Mouse (Mus musculus) hindbrain, embryonic 11.5 days (tissue): ENCODE results near the gene Slc22a16. TPM values are rescaled to one million over a fixed set of nuclear protein-coding genes. Genes with fewer than 3 reads are reported as not detected.

Experiments used
- ATAC-seq: fragments of 200-750 bp; cut with Nextera tagmentation; 2 replicates; pipeline ENCODE4 v1.8.0; 2017; ENCODE audit warnings: mild to moderate bottlenecking, moderate TSS enrichment, moderate library complexity; ENCODE audit not compliant: low FRiP score
- DNase-seq: peaks from one replicate; pipeline ENCODE4 v3.0.0-alpha.2; 2015; ENCODE audit warnings: low spot score
- H3K27ac ChIP-seq: fragments of 300-500 bp; sonication (generic); 2 replicates; pipeline ENCODE4 v1.5.1; 2014; ENCODE audit warnings: mild to moderate bottlenecking, low read depth, low read length
- H3K27me3 ChIP-seq: fragments of 300-500 bp; sonication (generic); 2 replicates; pipeline ENCODE4 v1.6.1; 2014; ENCODE audit warnings: mild to moderate bottlenecking, low read length, moderate library complexity, mixed read lengths; ENCODE audit not compliant: control insufficient read depth, insufficient read depth
- H3K36me3 ChIP-seq: fragments of 300-500 bp; sonication (generic); 2 replicates; pipeline ENCODE4 v1.6.1; 2014; ENCODE audit warnings: mild to moderate bottlenecking, low read length, moderate library complexity, mixed read lengths; ENCODE audit not compliant: control insufficient read depth, insufficient read depth
- H3K4me1 ChIP-seq: fragments of 300-500 bp; sonication (generic); replicated peaks from 2 replicates; pipeline ENCODE4 v1.6.1; 2014; ENCODE audit warnings: low read length, mixed read lengths; ENCODE audit not compliant: control insufficient read depth, insufficient read depth
- H3K4me2 ChIP-seq: fragments of 300-500 bp; sonication (generic); replicated peaks from 2 replicates; pipeline ENCODE4 v1.6.1; 2014; ENCODE audit warnings: mild to moderate bottlenecking, low read depth, low read length
- H3K4me3 ChIP-seq: fragments of 300-500 bp; sonication (generic); 2 replicates; pipeline ENCODE4 v1.5.1; 2014; ENCODE audit warnings: low read depth, low read length
- H3K9ac ChIP-seq: fragments of 300-500 bp; sonication (generic); 2 replicates; pipeline ENCODE4 v1.6.1; 2014; ENCODE audit warnings: low read depth, low read length
- H3K9me3 ChIP-seq: fragments of 300-500 bp; sonication (generic); 2 replicates; pipeline ENCODE4 v1.6.1; 2016; ENCODE audit warnings: low read length; ENCODE audit not compliant: control insufficient read depth
- WGBS: fragments of 180-500 bp; shearing (Covaris S2); extraction: QIAGEN DNeasy Blood & Tissue Kit; methylation state at CpG from one replicate; pipeline ENCODE4 v1.1.7; 2014; 5-methylcytosine and 5-hydroxymethylcytosine counted together
- polyA plus RNA-seq: library from polyadenylated mRNA; unstranded; fragments of >200 nt; fragmentation: Nextera tagmentation; extraction: Ambion mirVana; gene quantifications from 2 replicates; pipeline ENCODE4 v1.2.1, GENCODE M21; 2014

Slc22a16 gene
- polyA plus RNA-seq, 1 experiment from 2014 or later = not detected

GRCm38 (mm10) chr10:40575912-40576634 lies 5.9 kb downstream of the Slc22a16 start:
- Histone ChIP-seq H3K27ac (no peak overlapping the region), H3K36me3 (no peaks in the 10 kb centered on the region), H3K4me3 (no peak overlapping the region), H3K9ac (no peak overlapping the region), H3K9me3 (no peaks in the 10 kb centered on the region), H3K4me2 (no peak overlapping the region), H3K27me3 (no peaks in the 10 kb centered on the region), H3K4me1 (no peaks in the 10 kb centered on the region)
- 94% methylated on average over 7 of the region's 7 CpGs for WGBS
- DNase-seq (no peak), ATAC-seq (no peak)

- no peak overlapping the region for H3K27ac ChIP-seq
- no peak overlapping the region for H3K9ac ChIP-seq
- no peak overlapping the region for H3K4me2 ChIP-seq
- no peaks in the 10 kb centered on the region for H3K27me3 ChIP-seq
- H3K4me3 ChIP-seq = no peak overlapping the region
- no peak for ATAC-seq
- 79% methylated on average over 8 of the region's 8 CpGs for WGBS
- no peaks in the 10 kb centered on the region for H3K36me3 ChIP-seq
- no peaks in the 10 kb centered on the region for H3K4me1 ChIP-seq
- no peaks in the 10 kb centered on the region for H3K9me3 ChIP-seq
- peak; percentile 24 for DNase-seq
These were observed 13.6 kb downstream of the Slc22a16 start for GRCm38 (mm10) chr10:40583584-40584255.

GRCm38 (mm10) chr10:40592186-40592585 lies 22.1 kb downstream of the Slc22a16 start:
- Histone ChIP-seq H3K27me3 (no peaks in the 10 kb centered on the region), H3K4me2 (no peak overlapping the region), H3K9ac (no peak overlapping the region), H3K27ac (no peak overlapping the region), H3K4me3 (no peak overlapping the region), H3K4me1 (no peaks in the 10 kb centered on the region), H3K9me3 (no peaks in the 10 kb centered on the region), H3K36me3 (no peaks in the 10 kb centered on the region)
- WGBS = 82% methylated on average over 7 of the region's 7 CpGs
- no peak for DNase-seq
- ATAC-seq = no peak

GRCm38 (mm10) chr10:40597177-40597576 lies 27.0 kb downstream of the Slc22a16 start:
- H3K36me3 ChIP-seq = no peaks in the 10 kb centered on the region
- WGBS = 94% methylated on average over 3 of the region's 3 CpGs
- H3K9ac ChIP-seq = no peak overlapping the region
- H3K9me3 ChIP-seq = no peaks in the 10 kb centered on the region
- H3K4me2 ChIP-seq = no peak overlapping the region
- ATAC-seq (no peak), DNase-seq (no peak)
- H3K4me3 ChIP-seq = no peak overlapping the region
- H3K4me1 ChIP-seq = no peaks in the 10 kb centered on the region
- H3K27me3 ChIP-seq = no peaks in the 10 kb centered on the region
- H3K27ac ChIP-seq = no peak overlapping the region

- DNase-seq = peak; percentile 7
These were observed 34.7 kb downstream of the Slc22a16 start for GRCm38 (mm10) chr10:40604706-40605394.

GRCm38 (mm10) chr10:40617973-40618372 lies 47.8 kb downstream of the Slc22a16 start:
- Histone ChIP-seq H3K4me3 (no peak overlapping the region), H3K4me1 (no peaks in the 10 kb centered on the region), H3K36me3 (no peaks in the 10 kb centered on the region), H3K4me2 (no peak overlapping the region), H3K27ac (no peak overlapping the region), H3K9me3 (no peaks in the 10 kb centered on the region), H3K9ac (no peak overlapping the region), H3K27me3 (no peaks in the 10 kb centered on the region)
- DNase-seq = no peak
- ATAC-seq = no peak

More at GRCm38 (mm10) chr10:40604706-40605394, 34.7 kb downstream of the Slc22a16 start:
- Histone ChIP-seq H3K9me3 (no peaks in the 10 kb centered on the region), H3K27ac (no peak overlapping the region), H3K4me2 (no peak overlapping the region), H3K4me3 (no peak overlapping the region), H3K36me3 (no peaks in the 10 kb centered on the region), H3K4me1 (no peaks in the 10 kb centered on the region), H3K9ac (no peak overlapping the region), H3K27me3 (no peaks in the 10 kb centered on the region)
- 65% methylated on average over 6 of the region's 6 CpGs for WGBS
- no peak for ATAC-seq

- no peak for DNase-seq
- 89% methylated on average over 1 of the region's 1 CpGs for WGBS
- no peaks in the 10 kb centered on the region for H3K27me3 ChIP-seq
These were observed 49.6 kb downstream of the Slc22a16 start for GRCm38 (mm10) chr10:40619760-40620159.

GRCm38 (mm10) chr10:40629140-40629539 lies 59.0 kb downstream of the Slc22a16 start:
- Histone ChIP-seq H3K36me3 (no peaks in the 10 kb centered on the region), H3K9me3 (no peaks in the 10 kb centered on the region), H3K27ac (no peak overlapping the region), H3K4me3 (no peak overlapping the region), H3K4me2 (no peak overlapping the region), H3K9ac (no peak overlapping the region), H3K27me3 (no peaks in the 10 kb centered on the region), H3K4me1 (no peaks in the 10 kb centered on the region)
- DNase-seq (peak; percentile 55), ATAC-seq (no peak)
- WGBS = 75% methylated on average over 7 of the region's 7 CpGs

More at GRCm38 (mm10) chr10:40619760-40620159, 49.6 kb downstream of the Slc22a16 start:
- no peak overlapping the region for H3K4me3 ChIP-seq
- H3K9ac ChIP-seq = no peak overlapping the region
- no peak overlapping the region for H3K4me2 ChIP-seq
- no peaks in the 10 kb centered on the region for H3K4me1 ChIP-seq
- H3K36me3 ChIP-seq = no peaks in the 10 kb centered on the region
- H3K27ac ChIP-seq = no peak overlapping the region
- no peak for ATAC-seq
- H3K9me3 ChIP-seq = no peaks in the 10 kb centered on the region
